In the genomic region with DNA sequence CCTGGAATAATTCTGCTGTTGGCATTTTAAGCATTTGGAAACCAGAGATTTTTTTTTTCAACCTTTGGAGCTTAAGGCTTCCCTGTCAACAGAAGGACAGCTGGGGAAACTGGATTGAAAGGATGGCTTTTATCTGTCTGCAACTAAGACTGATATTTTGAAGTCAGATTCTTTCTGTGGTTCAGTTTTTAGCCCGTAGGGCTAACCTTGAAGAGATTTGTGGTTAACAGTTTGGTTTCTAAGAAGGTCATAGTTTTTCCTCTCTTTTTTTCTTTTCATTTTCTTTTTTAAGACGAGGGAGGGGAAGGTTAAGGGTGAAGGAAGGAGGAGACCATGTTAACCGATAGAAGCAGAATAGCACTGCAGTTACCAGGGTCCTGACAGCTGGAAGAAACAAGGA, we compare ENCODE assay signal across 9 mouse cellular contexts. TPM values are rescaled to one million over a fixed set of nuclear protein-coding genes. Genes with fewer than 3 reads are reported as not detected.
A peak's percentile ranks its signal among the peaks of the same experiment; 100 is the strongest.
DNase-seq lines count a peak whose midpoint lies in the region; ATAC-seq and TF ChIP-seq lines count a peak whose summit lies in the region.
"Had no signal": no experiment of that assay in that cellular context is flagged by ENCODE, and none has a peak within 500 bp of the region (broad histone marks: within the 10 kb centered on the region; RNA-seq: fewer than 3 reads in every experiment).

No protein-coding gene starts in this region.

- WGBS in thymus, adult 2 months = 3% methylated on average over 3 of the region's 3 CpGs

- peak overlapping the region; percentile 94 for H3K4me3 ChIP-seq in layer of hippocampus, adult 2 months
- peak overlapping the region; percentile 95 for H3K4me3 ChIP-seq in brown adipose tissue, adult 24 weeks (ENCODE audit: insufficient read depth, low read depth, low read length)
- H3K4me3 ChIP-seq in myocyte = peak overlapping the region; percentile 56
- no peak overlapping the region for H3K4me3 ChIP-seq in thymus, adult 2 months (ENCODE audit: control insufficient read depth, insufficient read depth, low read length)

- H3K36me3 ChIP-seq in myocyte (ENCODE audit: control insufficient read depth, insufficient read depth) = no peaks in the 10 kb centered on the region
- H3K36me3 ChIP-seq in thymus, adult 2 months (ENCODE audit: control insufficient read depth, insufficient read depth, low read length) = no peaks in the 10 kb centered on the region

- peak overlapping the region; percentile 97 for H3K4me2 ChIP-seq in myocyte (ENCODE audit: low read depth)

- ATAC-seq in monocyte, adult 5-6 weeks (replicated peaks; ENCODE audit: insufficient number of reproducible peaks, low FRiP score, low TSS enrichment, poor library complexity, severe bottlenecking) = no peak

- DNase-seq in layer of hippocampus, adult 2 months (ENCODE audit: low spot score in 2 of 2) = no peak
- DNase-seq in layer of hippocampus, postnatal 14 days (ENCODE audit: low spot score in 2 of 2) = no peak
- DNase-seq in induced T-regulatory cell, adult 2 months (ENCODE audit: low read depth) = peak; percentile 51
- no peak for DNase-seq in layer of hippocampus, postnatal 25 days (ENCODE audit: extremely low spot score in 1 of 2, low spot score in 1 of 2)
- no peak for DNase-seq in thymus, adult 2 months
- DNase-seq: lung, postnatal 14 days had no signal

- H3K79me2 ChIP-seq in myocyte (ENCODE audit: control insufficient read depth, insufficient read depth) = peaks cover 37% of the 10 kb centered on the region

- no peaks in the 10 kb centered on the region for H3K27me3 ChIP-seq in myocyte (ENCODE audit: control insufficient read depth, insufficient read depth, insufficient read length)
- H3K27me3 ChIP-seq in thymus, adult 2 months (ENCODE audit: control insufficient read depth, insufficient read depth, low read length) = no peaks in the 10 kb centered on the region

- H3K4me1 ChIP-seq in brown adipose tissue, adult 24 weeks (ENCODE audit: control insufficient read depth, insufficient read depth, insufficient read length, low read length) = peaks cover 21% of the 10 kb centered on the region
- peaks cover 17% of the 10 kb centered on the region for H3K4me1 ChIP-seq in thymus, adult 2 months (replicated peaks; ENCODE audit: control insufficient read depth, insufficient read depth, low read length)

- TF ChIP-seq POLR2A in myocyte (IDR thresholded peaks at IDR 0.05; ENCODE audit: insufficient read length, low read depth) = no peak
- no peak for TF ChIP-seq POLR2A in thymus, adult 2 months (IDR thresholded peaks at IDR 0.05; ENCODE audit: control insufficient read depth, extremely low read depth, insufficient read depth, low read length, poor library complexity)

- peak overlapping the region; percentile 91 for H3K27ac ChIP-seq in layer of hippocampus, adult 2 months
- H3K27ac ChIP-seq in brown adipose tissue, adult 24 weeks (replicated peaks; ENCODE audit: low read depth, low read length) = no peak overlapping the region
- H3K27ac ChIP-seq in thymus, adult 2 months (ENCODE audit: control insufficient read depth, insufficient read depth, low read length) = no peak overlapping the region

- TF ChIP-seq CTCF in layer of hippocampus, adult 2 months (conservative IDR thresholded peaks at IDR 0.05) = no peak
- TF ChIP-seq CTCF in thymus, adult 2 months (IDR thresholded peaks at IDR 0.05; ENCODE audit: borderline replicate concordance, control insufficient read depth, extremely low read depth, insufficient read depth, low read length, poor library complexity) = no peak

- H3ac ChIP-seq in myocyte (ENCODE audit: control insufficient read depth, insufficient read length) = peak overlapping the region; percentile 95

TF ChIP-seq in myocyte, 11 proteins besides CTCF, POLR2A, EP300 and RAD21:
- TF ChIP-seq MAX (IDR thresholded peaks at IDR 0.05; ENCODE audit: low read depth) (no peak), TCF12 (IDR thresholded peaks at IDR 0.05; ENCODE audit: insufficient read depth, poor library complexity, severe bottlenecking) (no peak), E2F4 (IDR thresholded peaks at IDR 0.05; ENCODE audit: insufficient read depth) (no peak), SRF (IDR thresholded peaks at IDR 0.05; ENCODE audit: control insufficient read depth, insufficient read length, low read depth) (no peak), TCF3 (IDR thresholded peaks at IDR 0.05; ENCODE audit: insufficient read length, low read depth) (no peak), USF1 (IDR thresholded peaks at IDR 0.05; ENCODE audit: low read depth) (no peak), MYOG (IDR thresholded peaks at IDR 0.05; ENCODE audit: control insufficient read depth in 1 of 3, insufficient read depth in 1 of 3, insufficient read length in 2 of 3, low read depth in 2 of 3) (no peak), REST (IDR thresholded peaks at IDR 0.05; ENCODE audit: insufficient read depth, insufficient read length) (no peak), CEBPB (IDR thresholded peaks at IDR 0.05; ENCODE audit: insufficient read depth, poor library complexity, severe bottlenecking) (no peak), MYOD1 (IDR thresholded peaks at IDR 0.05; ENCODE audit: control insufficient read depth in 1 of 3, insufficient read length in 2 of 3, low read depth in 2 of 3) (no peak), POLR2AphosphoS2 (IDR thresholded peaks at IDR 0.05; ENCODE audit: insufficient read length, low read depth) (no peak)

RNA-seq across cellular contexts. Expression of gene Arhgef11, which starts 0.9 kb away (rescaled TPM):
- 10 to 100 TPM; 60.6 to 61.5 TPM for total RNA-seq in layer of hippocampus, adult 2 months (2021)
- total RNA-seq in layer of hippocampus, postnatal 14 days (2021) = 10 to 100 TPM; 57.2 to 60.8 TPM
- 18.3 and 18.7 TPM in 2 replicates for polyA plus RNA-seq in brown adipose tissue, adult 24 weeks (2012; ENCODE audit: insufficient read depth, insufficient read length, missing spikeins)
- polyA plus RNA-seq in myocyte (2012; fragmentation: generic; extraction: Trizol) = 6.1 TPM
- 13.0 to 19.2 TPM (median 17.0 TPM) in 3 replicates for total RNA-seq in monocyte, adult 5-6 weeks (2017)
- 10 to 100 TPM; 58.5 to 66.4 TPM for total RNA-seq in layer of hippocampus, postnatal 25 days (2021)
- polyA plus RNA-seq in thymus, adult 2 months (2012; rRNA removed) = 32.1 and 37.0 TPM in 2 replicates
